Mouse (Mus musculus) C2C12 (cell line): ENCODE results near the gene Gtdc1.

Experiments
- CEBPB ChIP-seq: IDR thresholded peaks from one replicate; pipeline ENCODE4 v1.6.1; 2011; ENCODE audit warnings: low read depth, mild to moderate bottlenecking, control low read depth, moderate library complexity
- CTCF ChIP-seq: IDR thresholded peaks from one replicate; pipeline ENCODE4 v1.5.1; 2011; ENCODE audit not compliant: control insufficient read depth, insufficient read depth, insufficient read length
- MAX ChIP-seq: IDR thresholded peaks from one replicate; pipeline ENCODE4 v1.6.1; 2011; ENCODE audit warnings: mild to moderate bottlenecking, control low read depth
- MYOG ChIP-seq: IDR thresholded peaks from one replicate; pipeline ENCODE4 v1.6.1; 2011; ENCODE audit not compliant: control insufficient read depth, insufficient read length; ENCODE audit errors: extremely low read depth
- USF1 ChIP-seq: IDR thresholded peaks from one replicate; pipeline ENCODE4 v1.6.1; 2011; ENCODE audit warnings: low read depth, mild to moderate bottlenecking, control low read depth, moderate library complexity

GRCm38 (mm10) chr2:44864726-44865125, 62.7 kb downstream of the Gtdc1 start:
- no peak for TF ChIP-seq CTCF
- TF ChIP-seq MAX: no peak
- no peak for TF ChIP-seq CEBPB
- no peak for TF ChIP-seq USF1
- TF ChIP-seq MYOG: no peak
